Mouse (Mus musculus): Measurements from ENCODE around the gene Cdk14.

- no peak for TF ChIP-seq EP300 (IDR thresholded peaks at IDR 0.05; ENCODE audit: low read depth)
- no peak for TF ChIP-seq CTCF (IDR thresholded peaks at IDR 0.05; ENCODE audit: low read depth)
Observed at GRCm38 (mm10) chr5:5344646-5345045, 75.5 kb downstream of the Cdk14 start.
